Mouse (Mus musculus) CH12.LX (cell line): ENCODE measurements around the gene Sobp. TPM values are rescaled to one million over a fixed set of nuclear protein-coding genes. Genes with fewer than 3 reads are reported as not detected.

ENCODE experiments used
- DNase-seq: peaks from one replicate; pipeline ENCODE4 v3.0.0-alpha.2; 2013; ENCODE audit errors: extremely low read depth
- H3K27ac ChIP-seq: 2 replicates; pipeline ENCODE4 v1.5.1; 2012; ENCODE audit warnings: low read depth, mild to moderate bottlenecking, control low read depth, moderate library complexity; ENCODE audit not compliant: insufficient read depth
- H3K27me3 ChIP-seq: replicated peaks from 2 replicates; pipeline ENCODE3; 2012; ENCODE audit warnings: inconsistent platforms
- H3K36me3 ChIP-seq, 2 experiments: replicated peaks in 1 of 2; 2 replicates each; pipeline versions ENCODE3 to v1.6.1; 2012; ENCODE audit warnings: inconsistent platforms in 1 of 2, low read length in 1 of 2, mild to moderate bottlenecking in 1 of 2, mixed read lengths in 1 of 2, moderate library complexity in 1 of 2; ENCODE audit not compliant: control insufficient read depth in 1 of 2, insufficient read depth in 1 of 2
- H3K4me1 ChIP-seq, 2 experiments: 2 replicates each; pipeline ENCODE4 v1.6.1; 2012; ENCODE audit warnings: inconsistent platforms in 1 of 2, moderate library complexity in 1 of 2; ENCODE audit not compliant: insufficient read depth in 2 of 2, control insufficient read depth in 1 of 2
- H3K4me2 ChIP-seq: 2 replicates; pipeline ENCODE4 v1.6.1; 2012; ENCODE audit warnings: low read depth, mild to moderate bottlenecking, control low read depth; ENCODE audit not compliant: poor library complexity, insufficient read depth, severe bottlenecking
- H3K4me3 ChIP-seq, 3 experiments: fragments of 150-350 bp in 1 of 3; sonication (generic) in 1 of 3; replicated peaks in 1 of 3; 2 replicates each; pipeline versions ENCODE3 to v1.5.1; 2011 to 2012; ENCODE audit warnings: low read depth in 2 of 3, low read length in 2 of 3, mild to moderate bottlenecking in 2 of 3, moderate library complexity in 2 of 3, control low read depth in 1 of 3, improper control_type of control experiment in 1 of 3, inconsistent platforms in 1 of 3, mixed read lengths in 1 of 3; ENCODE audit not compliant: poor library complexity in 1 of 3
- H3K79me2 ChIP-seq: replicated peaks from 2 replicates; pipeline ENCODE4 v1.6.1; 2012; ENCODE audit warnings: mild to moderate bottlenecking, moderate library complexity; ENCODE audit not compliant: control insufficient read depth, poor library complexity, insufficient read depth, severe bottlenecking; ENCODE audit errors: extremely low read depth
- H3K9ac ChIP-seq: 2 replicates; pipeline ENCODE4 v1.6.1; 2012; ENCODE audit warnings: low read depth, mild to moderate bottlenecking, control low read depth, moderate library complexity; ENCODE audit not compliant: insufficient read depth
- H3K9me3 ChIP-seq: replicated peaks from 2 replicates; pipeline ENCODE3; 2012; ENCODE audit warnings: low read length, inconsistent platforms, mixed read lengths
- BHLHE40 ChIP-seq: IDR thresholded peaks from 2 replicates; pipeline ENCODE4 v1.6.1; 2011; ENCODE audit warnings: mild to moderate bottlenecking, low read depth, low read length, improper control_type of control experiment
- CHD2 ChIP-seq: IDR thresholded peaks from 2 replicates; pipeline ENCODE4 v1.6.1; 2011; ENCODE audit warnings: low read length, improper control_type of control experiment
- ELF1 ChIP-seq: IDR thresholded peaks from 2 replicates; pipeline ENCODE4 v1.6.1; 2014; ENCODE audit warnings: low read depth, mild to moderate bottlenecking, inconsistent platforms, low read length, improper control_type of control experiment
- GABPA ChIP-seq: IDR thresholded peaks from 2 replicates; pipeline ENCODE4 v1.6.1; 2012; ENCODE audit warnings: low read depth, low read length, improper control_type of control experiment, inconsistent platforms; ENCODE audit not compliant: insufficient replicate concordance
- HCFC1 ChIP-seq: IDR thresholded peaks from 2 replicates; pipeline ENCODE4 v1.6.1; 2012; ENCODE audit warnings: low read depth, mild to moderate bottlenecking, inconsistent platforms, low read length, improper control_type of control experiment
- JUN ChIP-seq: IDR thresholded peaks from 2 replicates; pipeline ENCODE4 v1.6.1; 2011; ENCODE audit warnings: low read depth, mild to moderate bottlenecking, low read length, improper control_type of control experiment, moderate library complexity; ENCODE audit not compliant: insufficient read depth
- JUND ChIP-seq: conservative IDR thresholded peaks from 2 replicates; pipeline ENCODE4 v1.6.1; 2011; ENCODE audit warnings: low read depth, low read length, improper control_type of control experiment
- KAT2A ChIP-seq: IDR thresholded peaks from 2 replicates; pipeline ENCODE4 v1.6.1; 2012; ENCODE audit warnings: low read length, improper control_type of control experiment, inconsistent platforms; ENCODE audit not compliant: insufficient replicate concordance
- MAFK ChIP-seq: IDR thresholded peaks from 2 replicates; pipeline ENCODE4 v1.6.1; 2011; ENCODE audit warnings: low read length, improper control_type of control experiment; ENCODE audit not compliant: insufficient replicate concordance
- MAZ ChIP-seq: IDR thresholded peaks from 2 replicates; pipeline ENCODE4 v1.6.1; 2012; ENCODE audit warnings: low read depth, mild to moderate bottlenecking, inconsistent platforms, low read length, improper control_type of control experiment, moderate library complexity
- MEF2A ChIP-seq: IDR thresholded peaks from 2 replicates; pipeline ENCODE4 v1.6.1; 2014; ENCODE audit warnings: low read depth, mild to moderate bottlenecking, inconsistent platforms, low read length, improper control_type of control experiment, borderline replicate concordance
- MYC ChIP-seq: IDR thresholded peaks from 2 replicates; pipeline ENCODE4 v1.6.1; 2011; ENCODE audit warnings: low read depth, mild to moderate bottlenecking, improper control_type of control experiment, low read length
- NELFE ChIP-seq: IDR thresholded peaks from 2 replicates; pipeline ENCODE4 v1.6.1; 2011; ENCODE audit warnings: low read depth, low read length, improper control_type of control experiment
- POLR2A ChIP-seq: IDR thresholded peaks from 2 replicates; pipeline ENCODE4 v1.6.1; 2011; ENCODE audit warnings: low read depth, mild to moderate bottlenecking, improper control_type of control experiment, low read length
- POLR2AphosphoS2 ChIP-seq: IDR thresholded peaks from 2 replicates; pipeline ENCODE4 v1.6.1; 2011; ENCODE audit warnings: low read depth, low read length, improper control_type of control experiment
- RAD21 ChIP-seq: IDR thresholded peaks from 2 replicates; pipeline ENCODE4 v1.6.1; 2011; ENCODE audit warnings: low read depth, mild to moderate bottlenecking, low read length, improper control_type of control experiment, moderate library complexity
- TBP ChIP-seq: conservative IDR thresholded peaks from 2 replicates; pipeline ENCODE4 v1.6.1; 2011; ENCODE audit warnings: low read depth, low read length, improper control_type of control experiment
- TCF12 ChIP-seq: IDR thresholded peaks from 2 replicates; pipeline ENCODE4 v1.6.1; 2014; ENCODE audit warnings: low read depth, mild to moderate bottlenecking, inconsistent platforms, low read length, improper control_type of control experiment
- USF1 ChIP-seq: IDR thresholded peaks from 2 replicates; pipeline ENCODE4 v1.6.1; 2014; ENCODE audit warnings: low read depth, mild to moderate bottlenecking, inconsistent platforms, low read length, improper control_type of control experiment
- USF2 ChIP-seq: conservative IDR thresholded peaks from 2 replicates; pipeline ENCODE4 v1.6.1; 2011; ENCODE audit warnings: low read depth, low read length, improper control_type of control experiment
- ZKSCAN1 ChIP-seq: IDR thresholded peaks from 2 replicates; pipeline ENCODE4 v1.6.1; 2012; ENCODE audit warnings: low read depth, inconsistent platforms, low read length, improper control_type of control experiment, borderline replicate concordance
- ZNF384 ChIP-seq: IDR thresholded peaks from 2 replicates; pipeline ENCODE4 v1.6.1; 2012; ENCODE audit warnings: low read depth, low read length, improper control_type of control experiment, inconsistent platforms
- dilution Hi-C: fragments of 300-500 bp; cut with MboI; formaldehyde crosslinking; loops from 2 replicates; pipeline ENCODE4 v1.14.3; 2020; ENCODE audit warnings: low sequenced_read_pairs; ENCODE audit not compliant: extremely low pct_unique_long_range_greater_than_20kb, extremely low pct_ligation_motif_present
- in situ Hi-C: fragments of 300-500 bp; cut with MboI; formaldehyde crosslinking; loops from 3 replicates; pipeline ENCODE4 v1.14.3; 2019; ENCODE audit warnings: low sequenced_read_pairs, low pct_ligation_motif_present, low pct_unique_long_range_greater_than_20kb, mixed read lengths
- polyA plus RNA-seq: library from polyadenylated mRNA; unstranded; fragments of >175 nt; gene quantifications from 2 replicates; pipeline ENCODE4 v1.2.1, GENCODE M21; 2012; ENCODE audit warnings: low read depth; ENCODE audit not compliant: insufficient read length
- total RNA-seq, 2 experiments: library from RNA; depleted of rRNA; stranded (reverse); fragments of 300-350 nt in 1 of 2; fragments of >200 nt in 1 of 2; gene quantifications; 2 replicates each; pipeline ENCODE4 v1.2.3; 2012 to 2014

The Sobp gene
- total and polyA plus RNA-seq, 3 experiments = 0.04 to 0.77 (median 0.08) TPM

- Histone ChIP-seq H3K4me2 (no peak overlapping the region), H3K9ac (no peak overlapping the region; the same call in 1 of the 2 replicates), H3K27ac (no peak overlapping the region), H3K4me1 (peaks cover 8 to 35% of the 10 kb centered on the region in 2 experiments; a peak in 3 of 4 replicates), H3K36me3 (no peaks in the 10 kb centered on the region), H3K79me2 (no peaks in the 10 kb centered on the region), H3K27me3 (no peaks in the 10 kb centered on the region), H3K4me3 (no peak overlapping the region), H3K9me3 (no peaks in the 10 kb centered on the region)
- peak; percentile 50 for DNase-seq
- dilution Hi-C loops = no loop called here
- no peak for TF ChIP-seq MAFK
- no peak for TF ChIP-seq MYC
- TF ChIP-seq MAZ = no peak
- TF ChIP-seq JUND = no peak
- TF ChIP-seq GABPA = no peak
- TF ChIP-seq ZNF384 = no peak
- in situ Hi-C loops = no loop called here
Measured at GRCm38 (mm10) chr10:43123422-43123821, 50.9 kb downstream of the Sobp start.

GRCm38 (mm10) chr10:43120688-43121450, 53.5 kb downstream of the Sobp start:
- H3K79me2 ChIP-seq = no peaks in the 10 kb centered on the region
- H3K9me3 ChIP-seq = no peaks in the 10 kb centered on the region
- no peak overlapping the region for H3K9ac ChIP-seq
- H3K4me3 ChIP-seq = no peak overlapping the region
- no peaks in the 10 kb centered on the region for H3K36me3 ChIP-seq
- peaks cover 8 to 31% of the 10 kb centered on the region in 2 experiments; a peak in 3 of 4 replicates for H3K4me1 ChIP-seq
- in situ Hi-C loops = no loop called here
- dilution Hi-C loops = no loop called here
- TF ChIP-seq NELFE (no peak), ZNF384 (peak; percentile 61)
- TF ChIP-seq, all 38 proteins: peak for 1
- no peak for DNase-seq
- no peak overlapping the region for H3K4me2 ChIP-seq
- H3K27ac ChIP-seq = no peak overlapping the region
- no peaks in the 10 kb centered on the region for H3K27me3 ChIP-seq

- H3K36me3 ChIP-seq = no peaks in the 10 kb centered on the region
- no peak overlapping the region for H3K9ac ChIP-seq
- no peak overlapping the region for H3K4me2 ChIP-seq
- H3K27me3 ChIP-seq = no peaks in the 10 kb centered on the region
- no peaks in the 10 kb centered on the region for H3K79me2 ChIP-seq
- DNase-seq = no peak
- no peak overlapping the region for H3K4me3 ChIP-seq
- TF ChIP-seq ELF1 = no peak
- TF ChIP-seq CHD2 = no peak
- no peak for TF ChIP-seq USF2
- TF ChIP-seq MEF2A = no peak
- no peak for TF ChIP-seq HCFC1
- TF ChIP-seq GABPA = no peak
- no peak for TF ChIP-seq RAD21
- TF ChIP-seq TBP = no peak
- no peak for TF ChIP-seq JUN
- no peak for TF ChIP-seq USF1
- TF ChIP-seq MAFK = no peak
- no peak for TF ChIP-seq BHLHE40
- no peak for TF ChIP-seq JUND
- no peak for TF ChIP-seq MAZ
- no peak for TF ChIP-seq POLR2AphosphoS2
- no peak for TF ChIP-seq KAT2A
- TF ChIP-seq ZKSCAN1 = no peak
- TF ChIP-seq TCF12 = no peak
- TF ChIP-seq POLR2A = no peak
- TF ChIP-seq, all 38 proteins: peak for 0
- in situ Hi-C loops (no loop called here), dilution Hi-C loops (no loop called here)
- Histone ChIP-seq H3K4me1 (peaks cover 4 to 6% of the 10 kb centered on the region in 2 experiments; a peak in 2 of 4 replicates), H3K9me3 (no peaks in the 10 kb centered on the region), H3K27ac (no peak overlapping the region)
Measured at GRCm38 (mm10) chr10:43116083-43116927, 58.0 kb downstream of the Sobp start.
